Mouse (Mus musculus) cerebellum, adult 11 months (tissue): ENCODE results near the gene Smc6.

Source experiments
- DNase-seq: peaks from one replicate; pipeline ENCODE4 v3.0.0; 2022

The Smc6 gene

GRCm38 (mm10) chr12:11286382-11286781 lies 20.7 kb downstream of the Smc6 start:
- DNase-seq = no peak

- no peak for DNase-seq
Observed at GRCm38 (mm10) chr12:11300858-11301257, 35.2 kb downstream of the Smc6 start.

GRCm38 (mm10) chr12:11306753-11307645 lies 41.3 kb downstream of the Smc6 start:
- DNase-seq = no peak

GRCm38 (mm10) chr12:11311106-11311505 lies 45.4 kb downstream of the Smc6 start:
- no peak for DNase-seq

GRCm38 (mm10) chr12:11313840-11314239 lies 48.2 kb downstream of the Smc6 start:
- no peak for DNase-seq

- no peak for DNase-seq
Observed at GRCm38 (mm10) chr12:11317671-11318070, 52.0 kb downstream of the Smc6 start.

- DNase-seq = no peak
Observed at GRCm38 (mm10) chr12:11324480-11324879, 58.8 kb downstream of the Smc6 start.

- DNase-seq = no peak
Observed at GRCm38 (mm10) chr12:11326483-11326882, 60.8 kb downstream of the Smc6 start.

- no peak for DNase-seq
Observed at GRCm38 (mm10) chr12:11336845-11337244, 71.2 kb downstream of the Smc6 start.

- DNase-seq = no peak
Observed at GRCm38 (mm10) chr12:11338251-11338650, 72.6 kb downstream of the Smc6 start.

GRCm38 (mm10) chr12:11342020-11342600 lies 76.4 kb downstream of the Smc6 start:
- DNase-seq = no peak

- no peak for DNase-seq
Observed at GRCm38 (mm10) chr12:11345963-11346362, 80.3 kb downstream of the Smc6 start.

GRCm38 (mm10) chr12:11348423-11348822 lies 82.7 kb downstream of the Smc6 start:
- no peak for DNase-seq

- no peak for DNase-seq
Observed at GRCm38 (mm10) chr12:11349870-11350269, 84.2 kb downstream of the Smc6 start.

GRCm38 (mm10) chr12:11350895-11351294 lies 85.2 kb downstream of the Smc6 start:
- peak; percentile 83 for DNase-seq

- no peak for DNase-seq
Observed at GRCm38 (mm10) chr12:11362435-11362834, 96.7 kb downstream of the Smc6 start.

GRCm38 (mm10) chr12:11364870-11365269 lies 99.2 kb downstream of the Smc6 start:
- DNase-seq = no peak

- DNase-seq = no peak
Observed at GRCm38 (mm10) chr12:11367099-11367765, 101.5 kb downstream of the Smc6 start.
